Mouse (Mus musculus): ENCODE data around the gene Snai1.

Snai1 gene

DNA sequence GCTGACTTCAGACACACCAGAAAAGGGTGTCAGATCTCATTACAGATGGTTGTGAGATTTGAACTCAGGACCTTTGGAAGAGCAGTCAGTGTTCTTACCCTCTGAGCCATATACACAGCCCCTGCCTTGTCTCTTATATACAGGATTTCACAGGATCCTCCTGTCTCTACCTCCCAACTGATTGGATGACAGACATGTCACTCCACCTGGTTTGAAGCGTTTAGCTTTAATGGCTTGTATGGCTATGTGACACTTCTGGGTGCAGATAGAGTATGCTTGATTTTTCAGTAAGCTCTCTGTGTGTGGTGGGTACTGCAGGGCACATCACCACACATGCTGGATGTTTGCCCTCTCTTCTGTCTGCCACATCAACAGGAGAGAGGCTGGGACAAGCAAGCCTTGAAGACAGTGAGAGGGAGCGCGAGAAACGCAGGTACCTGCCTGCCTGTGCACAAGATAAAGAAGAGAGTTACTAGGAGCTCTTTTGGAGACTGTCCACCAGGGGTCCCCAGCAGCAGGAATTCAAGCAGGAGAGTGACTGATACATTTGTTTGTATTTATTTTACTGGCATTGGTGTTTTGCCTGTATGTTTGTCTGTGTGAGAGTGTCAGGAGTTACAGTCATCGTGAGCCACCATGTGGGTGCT lies 18.3 kb upstream of the Snai1 start:
- no peak for DNase-seq (ENCODE audit: low spot score)

DNA sequence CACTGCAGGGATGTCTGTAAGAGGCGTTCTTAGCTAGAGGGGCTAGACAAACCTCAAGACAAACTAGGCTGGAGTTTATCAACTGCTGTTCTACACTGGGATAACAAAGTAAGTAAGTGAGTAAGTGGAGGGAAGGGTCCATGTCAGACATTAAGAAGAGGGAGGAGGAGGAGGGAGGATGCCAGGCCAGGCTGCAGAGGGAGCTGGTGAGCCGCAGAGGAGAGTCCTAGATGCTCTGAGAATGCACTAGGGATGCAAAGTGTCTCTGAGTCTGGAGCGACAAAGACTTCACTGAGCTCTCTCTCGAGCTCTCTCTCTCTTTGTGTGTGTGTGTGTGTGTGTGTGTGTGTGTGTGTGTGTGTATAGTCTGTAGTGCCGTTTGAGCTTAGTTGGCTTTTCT lies 9.7 kb upstream of the Snai1 start:
- DNase-seq (ENCODE audit: low spot score) = no peak

DNA sequence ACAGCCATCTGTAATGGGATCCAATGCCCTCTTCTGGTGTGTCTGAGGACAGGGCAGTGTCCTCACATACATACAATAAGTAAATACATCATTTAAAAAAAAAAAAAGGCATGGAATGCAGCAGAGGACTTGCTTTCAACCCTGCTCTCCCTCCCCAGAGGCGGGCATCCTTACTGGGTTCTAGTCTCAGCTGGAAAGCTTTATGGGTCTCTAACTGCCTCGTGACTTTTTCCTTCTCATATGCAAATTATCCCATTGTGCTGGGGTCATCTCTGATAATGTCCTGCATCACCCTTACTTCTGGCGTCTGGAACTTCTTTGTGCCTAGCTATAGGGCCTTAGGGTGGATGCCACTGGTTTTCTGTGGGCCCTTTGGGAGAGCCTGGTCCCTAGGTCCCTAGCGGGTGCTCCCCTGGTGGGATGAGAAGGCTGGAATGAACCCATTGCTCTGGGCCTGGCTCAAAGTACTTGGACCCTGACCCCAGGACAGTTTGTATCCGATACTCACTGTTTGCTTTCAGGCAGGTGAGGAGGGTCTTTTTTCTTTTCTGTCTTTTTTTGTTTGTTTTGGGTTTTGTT lies 8.0 kb upstream of the Snai1 start:
- no peak for DNase-seq (ENCODE audit: low spot score)

DNA sequence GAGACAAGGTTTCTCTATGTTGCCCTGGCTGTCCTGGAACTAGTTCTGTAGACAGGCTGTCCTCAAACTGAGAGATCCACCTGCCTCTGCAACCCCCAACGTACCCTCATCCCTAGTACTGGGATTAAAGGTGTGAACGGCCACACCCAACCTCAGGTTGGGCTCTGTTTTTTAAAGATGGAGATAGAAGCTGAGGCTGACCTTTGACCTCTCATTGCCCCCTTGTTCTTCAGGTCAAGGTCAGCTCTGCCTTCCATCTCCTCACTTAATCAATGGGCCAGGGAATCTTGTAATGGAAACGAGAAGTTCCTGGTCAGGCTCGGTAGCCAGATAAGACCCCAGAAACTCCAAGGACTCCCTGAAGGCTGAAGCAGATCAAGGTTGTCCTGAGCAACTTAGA lies 7.5 kb upstream of the Snai1 start:
- DNase-seq (ENCODE audit: low spot score) = no peak

DNA sequence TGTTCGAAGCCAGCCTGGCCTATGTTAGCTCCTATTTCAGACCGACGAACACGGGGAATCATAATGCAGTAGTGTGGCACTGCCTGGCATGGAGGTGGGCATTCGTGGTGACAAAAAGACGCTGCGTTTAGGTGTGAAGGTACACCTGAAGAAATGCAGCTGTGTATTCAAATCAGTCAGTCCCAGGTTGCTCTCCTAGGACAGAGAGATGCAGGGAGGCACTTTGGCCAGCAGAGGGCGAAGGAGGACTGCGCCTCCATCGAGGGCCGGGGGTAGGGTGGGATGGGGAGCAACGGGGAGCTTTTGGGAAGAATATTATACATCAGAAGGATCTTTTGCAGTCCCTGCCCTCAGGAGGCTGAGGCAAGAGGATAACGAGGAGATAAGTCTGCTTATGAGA lies 5.9 kb upstream of the Snai1 start:
- no peak for DNase-seq (ENCODE audit: low spot score)

DNA sequence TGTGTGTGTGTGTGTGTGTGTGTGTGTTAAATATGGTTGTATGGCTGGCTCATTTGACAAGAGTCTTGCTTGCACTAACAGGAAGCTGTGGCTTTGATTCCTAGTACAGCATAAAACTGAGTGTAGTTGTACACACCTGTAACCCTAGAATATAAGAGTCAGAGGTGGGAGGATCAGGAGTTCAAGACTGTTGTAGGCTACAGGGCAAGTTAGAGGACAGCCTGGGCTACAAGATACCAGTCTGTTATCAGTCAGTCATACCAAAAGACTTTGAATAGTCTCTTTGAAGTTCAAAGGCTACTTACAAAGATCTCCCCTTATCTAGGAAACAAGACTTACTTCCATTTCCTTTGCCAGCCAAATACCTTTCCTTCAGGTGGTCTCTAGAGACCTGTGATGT lies 4.1 kb upstream of the Snai1 start:
- DNase-seq (ENCODE audit: low spot score) = no peak

DNA sequence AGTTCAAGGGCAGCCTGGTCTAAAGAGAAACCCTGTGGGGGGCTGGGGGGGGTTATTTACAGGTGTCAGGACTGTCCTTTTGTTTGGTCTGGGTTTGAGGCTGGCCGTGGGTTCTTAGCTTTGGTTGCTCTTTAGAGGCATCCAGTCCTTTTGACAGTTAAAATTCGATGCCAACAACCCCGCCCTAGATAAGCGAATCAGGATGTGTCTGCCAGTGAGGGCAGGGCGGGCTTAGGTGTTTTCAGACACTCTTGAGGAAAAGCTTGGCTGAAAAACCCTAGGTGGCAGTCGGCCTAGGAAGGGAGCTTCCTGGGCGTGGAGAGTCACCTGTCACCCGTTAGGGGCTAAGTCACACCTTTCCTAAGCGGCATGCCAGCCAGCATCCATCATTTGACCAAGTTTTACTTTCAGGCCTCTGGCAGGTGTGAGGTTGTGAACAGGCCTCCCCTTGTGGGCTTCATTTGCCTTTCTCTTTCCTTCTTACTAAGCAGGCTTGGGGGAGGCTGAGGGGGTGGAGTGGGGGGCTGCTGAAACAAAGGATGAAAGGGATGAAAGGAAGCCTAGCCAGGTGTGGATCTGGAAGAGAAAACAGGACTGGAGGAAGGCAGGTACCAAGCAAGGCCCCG lies 1.6 kb upstream of the Snai1 start:
- DNase-seq (ENCODE audit: low spot score) = no peak

DNA sequence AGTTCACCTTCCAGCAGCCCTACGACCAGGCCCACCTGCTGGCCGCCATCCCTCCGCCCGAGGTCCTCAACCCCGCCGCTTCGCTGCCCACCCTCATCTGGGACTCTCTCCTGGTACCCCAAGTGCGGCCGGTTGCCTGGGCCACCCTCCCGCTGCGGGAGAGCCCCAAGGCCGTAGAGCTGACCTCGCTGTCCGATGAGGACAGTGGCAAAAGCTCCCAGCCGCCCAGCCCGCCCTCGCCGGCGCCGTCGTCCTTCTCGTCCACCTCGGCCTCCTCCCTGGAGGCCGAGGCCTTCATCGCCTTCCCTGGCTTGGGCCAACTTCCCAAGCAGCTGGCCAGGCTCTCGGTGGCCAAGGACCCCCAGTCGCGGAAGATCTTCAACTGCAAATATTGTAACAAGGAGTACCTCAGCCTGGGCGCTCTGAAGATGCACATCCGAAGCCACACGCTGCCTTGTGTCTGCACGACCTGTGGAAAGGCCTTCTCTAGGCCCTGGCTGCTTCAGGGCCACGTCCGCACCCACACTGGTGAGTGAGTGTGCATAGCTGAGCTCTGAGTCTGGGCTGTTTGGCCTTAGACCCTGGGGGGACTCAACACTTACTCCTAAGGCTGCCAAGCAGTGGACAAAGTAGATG lies 794 bp downstream of the Snai1 start:
- DNase-seq (ENCODE audit: low spot score) = no peak

DNA sequence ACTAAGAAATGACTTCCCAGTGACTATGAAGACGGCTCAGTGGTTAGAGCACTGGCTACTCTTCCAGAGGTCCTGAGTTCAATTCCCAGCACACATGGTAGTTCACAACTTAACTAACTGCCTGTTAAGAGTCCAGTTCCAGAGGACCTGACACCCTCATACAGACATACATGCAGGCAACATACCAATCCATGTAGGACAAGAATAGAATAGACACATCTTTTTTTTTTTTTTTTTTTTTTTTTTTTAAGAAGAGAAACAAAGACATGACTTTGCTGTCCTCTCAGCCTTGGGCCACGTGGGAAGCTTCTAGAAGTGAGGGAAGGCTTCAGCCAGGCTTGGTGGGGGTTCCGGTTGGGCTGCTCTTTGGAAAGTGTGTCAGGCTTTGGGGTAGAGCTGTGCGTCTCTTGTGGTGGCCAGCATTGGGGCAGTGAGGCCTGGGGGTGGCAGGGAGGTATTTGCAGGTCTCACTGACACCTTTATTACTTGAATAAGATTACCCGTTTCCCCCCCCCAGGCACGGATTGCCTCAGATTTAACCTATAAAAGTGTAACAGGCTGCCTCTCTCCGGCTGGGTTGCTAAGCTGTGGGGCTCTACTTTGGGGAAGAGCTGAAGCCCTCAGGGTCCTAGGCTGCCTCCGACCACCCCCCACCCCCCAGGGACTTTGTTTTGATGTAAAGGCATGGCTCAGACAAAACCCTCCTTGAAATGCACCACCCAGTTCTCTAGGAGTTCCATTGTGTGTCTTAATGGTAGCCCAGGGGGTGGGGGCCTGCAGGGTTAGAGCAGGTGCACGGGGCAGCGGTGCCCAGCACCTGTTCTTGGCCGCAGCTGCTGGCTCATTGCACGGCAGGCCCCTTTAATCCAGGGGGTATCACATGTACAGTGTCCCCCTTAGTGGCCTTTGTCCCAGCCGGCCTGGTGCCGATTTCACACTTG lies 1.8 kb downstream of the Snai1 start:
- DNase-seq (ENCODE audit: low spot score) = no peak

DNA sequence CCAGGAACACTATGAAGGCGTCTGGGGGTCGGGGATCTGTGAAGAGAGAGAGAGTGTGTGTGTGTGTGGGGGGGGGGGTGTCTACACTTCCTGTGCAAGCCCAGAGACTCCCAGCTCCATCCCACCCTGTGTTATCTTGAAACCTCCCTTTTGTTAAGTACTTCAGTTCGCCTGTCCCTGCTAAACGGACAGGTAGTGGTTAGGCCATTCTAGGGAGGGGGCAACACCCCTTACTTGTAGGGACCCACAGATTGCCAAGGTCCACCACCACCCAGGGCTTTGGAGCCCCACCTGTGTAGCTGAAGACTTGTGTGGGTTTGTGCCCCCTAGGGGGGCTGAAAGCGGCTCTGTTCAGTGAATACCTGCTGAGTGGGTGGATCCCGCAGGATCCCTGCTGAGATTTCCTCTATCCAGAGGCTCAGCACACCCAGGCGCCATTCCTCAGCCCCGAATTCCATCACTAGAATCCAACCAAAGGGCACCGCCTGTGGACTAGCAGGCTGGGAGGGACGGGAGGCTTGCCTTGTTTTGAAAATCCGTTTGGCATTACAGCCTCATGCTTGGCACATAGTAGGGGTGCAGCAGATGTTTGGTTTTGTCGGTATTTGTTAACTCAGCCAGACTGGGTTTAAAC lies 2.6 kb downstream of the Snai1 start:
- DNase-seq (ENCODE audit: low spot score) = no peak

DNA sequence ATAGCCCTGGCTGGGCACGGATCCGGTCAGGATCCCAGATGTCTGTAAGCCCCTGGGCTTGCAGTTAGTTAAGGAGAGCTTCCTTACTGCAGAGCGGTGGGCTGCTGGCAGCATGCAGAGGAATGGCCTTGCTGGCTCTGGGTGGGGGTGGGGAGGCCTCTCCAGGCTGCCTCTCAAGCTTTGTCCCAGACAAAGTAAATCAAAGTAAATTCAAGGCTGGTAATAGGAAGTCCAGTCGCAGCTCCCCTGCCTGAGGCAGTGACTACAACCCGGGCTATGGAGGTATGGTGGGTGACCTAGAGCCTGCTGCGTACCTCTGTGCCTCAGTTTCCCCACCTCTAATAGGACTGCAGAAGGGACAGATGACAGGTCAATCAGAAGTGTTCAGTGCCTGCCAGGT lies 3.3 kb downstream of the Snai1 start:
- DNase-seq (ENCODE audit: low spot score) = no peak

DNA sequence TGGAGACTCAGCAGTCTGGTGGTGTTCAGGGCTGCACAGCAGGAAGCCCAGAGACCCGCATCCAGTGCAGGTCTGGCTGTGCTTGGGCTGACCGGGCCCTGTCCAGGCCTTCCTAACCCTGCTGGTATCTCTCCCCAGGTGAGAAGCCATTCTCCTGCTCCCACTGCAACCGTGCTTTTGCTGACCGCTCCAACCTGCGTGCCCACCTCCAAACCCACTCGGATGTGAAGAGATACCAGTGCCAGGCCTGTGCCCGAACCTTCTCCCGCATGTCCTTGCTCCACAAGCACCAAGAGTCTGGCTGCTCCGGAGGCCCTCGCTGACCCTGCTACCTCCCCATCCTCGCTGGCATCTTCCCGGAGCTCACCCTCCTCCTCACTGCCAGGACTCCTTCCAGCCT lies 3.8 kb downstream of the Snai1 start:
- DNase-seq (ENCODE audit: low spot score) = no peak

DNA sequence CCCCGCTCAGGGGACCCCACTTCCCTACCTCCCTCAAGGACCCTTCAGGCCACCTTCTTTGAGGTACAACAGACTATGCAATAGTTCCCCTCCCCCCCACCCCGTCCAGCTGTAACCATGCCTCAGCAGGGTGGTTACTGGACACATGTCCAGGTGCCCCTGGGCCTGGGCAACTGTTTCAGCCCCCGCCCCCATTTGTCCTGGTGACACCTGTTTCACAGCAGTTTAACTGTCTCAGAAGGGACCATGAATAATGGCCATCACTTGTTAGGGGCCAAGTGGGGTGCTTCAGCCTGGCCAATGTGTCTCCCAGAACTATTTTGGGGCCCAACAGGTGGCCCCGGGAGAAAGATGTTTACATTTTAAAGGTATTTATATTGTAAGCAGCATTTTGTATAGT lies 4.4 kb downstream of the Snai1 start:
- DNase-seq (ENCODE audit: low spot score) = no peak

DNA sequence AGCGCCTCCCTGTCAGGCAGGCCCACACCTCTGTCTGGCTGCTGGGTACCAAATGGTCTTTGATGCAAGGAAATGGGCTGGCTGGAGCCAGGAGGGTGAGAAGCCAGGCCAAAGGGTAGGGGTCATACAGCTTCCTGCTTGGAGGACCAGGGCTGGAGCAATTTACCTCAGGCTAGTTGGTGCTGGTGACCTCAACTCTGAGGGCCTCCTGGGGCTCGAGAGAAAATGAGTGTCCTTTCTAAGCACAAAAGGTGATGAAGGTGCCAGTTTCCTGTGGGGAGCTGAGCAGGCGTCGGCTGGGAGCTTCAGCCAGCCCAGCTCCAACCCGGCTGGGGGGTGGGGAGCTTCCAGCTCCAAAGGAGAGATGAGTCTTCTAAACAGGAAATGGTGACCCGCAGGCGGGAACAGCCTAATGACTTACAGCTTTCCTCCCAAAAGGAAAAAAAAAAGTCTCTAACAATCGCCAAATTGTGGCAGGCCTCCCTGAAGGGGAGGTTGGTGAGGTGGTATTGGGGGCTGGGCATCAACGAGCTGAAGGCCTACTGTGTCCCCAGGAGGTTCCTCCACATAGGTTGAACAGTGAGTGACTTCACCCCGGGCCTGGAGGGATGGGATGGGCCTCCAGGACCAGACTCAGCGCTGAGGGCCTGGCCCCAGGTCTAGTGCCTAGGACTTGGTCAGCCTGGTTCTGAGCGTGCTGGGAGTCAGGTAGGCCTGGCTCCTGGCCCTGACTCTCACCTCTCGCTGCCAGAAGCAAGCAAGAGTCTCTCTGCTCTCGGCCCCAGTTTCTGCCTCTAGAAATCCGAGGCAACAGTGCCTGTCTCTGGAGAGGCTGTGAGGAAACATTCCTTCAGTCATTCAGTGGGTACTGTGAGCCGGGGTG lies 5.4 kb downstream of the Snai1 start:
- DNase-seq (ENCODE audit: low spot score) = no peak

DNA sequence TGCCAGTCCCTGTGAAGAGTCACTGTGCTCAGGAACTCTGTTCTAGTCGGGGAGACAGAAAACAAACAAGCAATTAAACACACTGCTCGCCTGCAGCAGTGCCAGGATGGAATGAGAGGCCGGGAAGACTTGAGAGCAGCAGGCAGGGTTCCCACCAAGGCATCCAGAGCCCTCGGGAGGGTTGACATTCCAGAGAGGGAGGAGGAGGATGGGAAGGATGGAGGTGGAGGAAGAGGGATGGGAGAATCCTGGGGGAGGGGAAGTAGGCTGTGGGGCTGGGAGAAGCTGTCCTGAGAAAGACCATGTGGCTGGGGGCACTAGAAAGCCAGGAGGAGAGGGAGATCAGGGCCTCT lies 6.0 kb downstream of the Snai1 start:
- no peak for DNase-seq (ENCODE audit: low spot score)

DNA sequence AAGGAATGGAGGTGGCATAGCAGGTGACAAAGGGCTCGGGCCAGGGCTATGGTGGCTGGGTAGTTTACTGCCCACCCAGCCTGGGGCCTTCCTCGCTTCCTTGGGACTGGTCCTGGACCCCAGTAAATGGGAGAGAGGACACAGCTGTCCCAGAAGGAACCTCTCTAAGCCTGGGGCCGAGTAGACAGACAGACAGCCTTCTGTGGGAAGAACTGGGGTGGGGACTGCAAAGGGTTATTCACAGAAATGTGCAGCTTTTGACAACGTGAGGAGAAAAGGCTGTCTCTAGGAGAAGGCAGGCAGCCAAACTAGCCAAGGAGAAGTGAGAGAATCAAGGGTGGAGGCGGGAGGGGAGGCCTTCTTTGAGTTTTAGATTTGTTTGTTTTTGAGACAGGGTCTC lies 6.5 kb downstream of the Snai1 start:
- DNase-seq (ENCODE audit: low spot score) = no peak

DNA sequence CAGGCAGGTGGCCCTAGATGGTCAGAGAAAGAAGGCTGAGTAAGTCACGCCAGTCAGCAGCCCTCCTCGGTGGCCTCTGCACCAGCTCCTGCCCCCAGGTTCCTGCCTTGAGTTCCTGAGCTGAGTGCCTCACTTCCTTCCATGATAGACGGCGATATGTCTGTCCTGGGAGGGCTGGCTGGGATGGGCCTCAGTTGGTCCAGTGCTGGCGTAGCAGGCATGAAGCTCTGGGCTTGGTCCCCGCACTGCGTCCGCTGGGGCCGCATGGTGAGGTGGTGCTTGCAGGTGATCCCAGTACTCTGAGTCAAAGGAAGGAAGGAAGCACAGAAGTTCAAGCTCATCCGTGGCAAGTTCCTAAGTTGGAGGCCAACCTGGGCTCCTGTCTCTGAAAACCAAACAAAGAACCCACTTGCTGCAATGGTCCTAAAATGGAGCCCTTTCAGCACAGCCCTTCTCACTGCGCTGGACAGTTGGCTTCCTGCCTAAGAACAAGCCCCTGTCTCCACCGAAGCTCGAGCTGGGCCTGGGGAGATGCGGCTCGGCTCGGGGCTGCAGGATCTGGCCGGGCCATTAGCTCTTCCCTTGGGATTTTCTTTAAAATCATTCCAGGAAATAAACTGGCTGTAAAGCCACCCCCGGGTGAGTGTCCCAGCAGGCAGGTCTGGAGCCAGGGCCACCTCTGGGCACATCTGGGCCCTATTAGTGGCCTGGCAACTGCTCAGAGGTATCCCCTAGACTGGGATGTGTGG lies 8.6 kb downstream of the Snai1 start:
- no peak for DNase-seq (ENCODE audit: low spot score)

DNA sequence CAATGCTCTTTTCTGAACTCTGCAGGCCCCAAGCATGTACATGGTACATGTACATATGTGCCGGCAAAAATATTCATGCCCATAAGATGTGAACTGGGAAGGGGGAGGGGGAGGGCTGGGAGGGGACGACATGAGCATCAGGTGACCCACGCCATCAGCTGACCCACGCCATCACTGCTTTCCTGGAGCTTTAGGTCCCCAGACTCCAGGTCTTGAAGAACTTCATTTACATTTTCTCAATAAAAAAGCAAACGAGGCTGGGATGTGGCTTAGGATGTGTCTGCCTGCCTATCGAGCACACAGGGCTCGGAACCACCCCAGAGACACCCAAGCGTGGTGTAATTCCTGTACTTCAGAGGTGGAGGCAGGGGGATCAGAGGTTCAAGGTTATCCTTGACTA lies 9.4 kb downstream of the Snai1 start:
- DNase-seq (ENCODE audit: low spot score) = no peak

DNA sequence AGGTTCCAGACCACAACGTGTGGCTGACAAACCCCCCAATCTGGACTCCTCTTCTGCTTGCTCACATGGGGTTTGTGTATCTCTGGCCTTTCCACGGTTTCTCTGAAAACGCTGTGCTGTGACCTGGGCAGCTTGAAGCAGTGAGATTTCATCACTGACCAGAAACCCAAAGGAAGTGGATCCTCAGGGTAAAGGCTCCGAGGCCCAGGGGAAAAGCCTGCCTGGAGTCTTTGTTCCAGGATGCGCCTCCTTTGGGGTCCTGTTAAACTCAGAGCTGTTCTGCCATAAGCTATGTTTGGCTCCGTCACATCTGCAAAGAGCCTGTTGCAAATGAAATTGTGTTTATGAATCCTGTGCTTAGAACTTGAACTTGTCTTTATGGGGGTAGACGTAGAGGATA lies 11.0 kb downstream of the Snai1 start:
- DNase-seq (ENCODE audit: low spot score) = no peak

DNA sequence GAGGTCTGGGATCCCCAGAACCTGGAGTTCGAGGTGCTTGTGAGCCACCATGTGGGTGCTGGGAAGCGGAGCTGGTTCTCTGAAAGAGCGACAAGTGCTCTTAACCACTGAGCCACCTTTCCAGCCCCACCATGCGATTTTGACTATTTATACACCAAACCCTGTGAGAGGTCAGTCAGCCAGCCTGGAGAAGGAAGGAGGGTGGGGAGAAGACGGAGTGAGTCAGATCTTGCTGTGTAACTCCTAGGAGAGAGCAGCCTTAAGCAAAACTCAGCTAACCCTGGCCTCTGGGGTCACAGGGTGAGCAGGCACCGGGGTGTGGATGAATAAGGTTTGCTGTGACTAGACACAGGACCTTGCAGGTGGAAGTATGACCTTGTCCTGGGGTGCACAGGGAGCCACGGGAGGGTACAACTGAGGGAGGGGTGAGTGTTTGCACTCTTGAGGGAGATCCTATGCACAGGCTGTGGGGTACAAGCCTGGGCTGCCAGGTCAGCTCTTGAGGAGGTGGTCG lies 12.4 kb downstream of the Snai1 start:
- no peak for DNase-seq (ENCODE audit: low spot score)
